Mouse (Mus musculus): ENCODE results near the gene Gm8947.

The Gm8947 gene

GRCm38 (mm10) chr1:151216417-151216816, 24.2 kb downstream of the Gm8947 start:
- in situ Hi-C loops (cut with MboI; ENCODE audit: low pct_unique_long_range_greater_than_20kb in 1 of 2, low sequenced_read_pairs in 2 of 2, unreplicated experiment in 1 of 2) = no loop called here

- in situ Hi-C loops (cut with MboI; ENCODE audit: low pct_unique_long_range_greater_than_20kb in 1 of 2, low sequenced_read_pairs in 2 of 2, unreplicated experiment in 1 of 2) = no loop called here
Measured at GRCm38 (mm10) chr1:151219045-151219444, 26.9 kb downstream of the Gm8947 start.

- in situ Hi-C loops (cut with MboI; ENCODE audit: low pct_unique_long_range_greater_than_20kb in 1 of 2, low sequenced_read_pairs in 2 of 2, unreplicated experiment in 1 of 2) = no loop called here
Measured at GRCm38 (mm10) chr1:151220098-151220497, 27.9 kb downstream of the Gm8947 start.

- in situ Hi-C loops (cut with MboI; ENCODE audit: low pct_unique_long_range_greater_than_20kb in 1 of 2, low sequenced_read_pairs in 2 of 2, unreplicated experiment in 1 of 2) = no loop called here
Measured at GRCm38 (mm10) chr1:151222561-151223267, 30.5 kb downstream of the Gm8947 start.

GRCm38 (mm10) chr1:151223377-151223776, 31.2 kb downstream of the Gm8947 start:
- in situ Hi-C loops (cut with MboI; ENCODE audit: low pct_unique_long_range_greater_than_20kb in 1 of 2, low sequenced_read_pairs in 2 of 2, unreplicated experiment in 1 of 2) = no loop called here

- in situ Hi-C loops (cut with MboI; ENCODE audit: low pct_unique_long_range_greater_than_20kb in 1 of 2, low sequenced_read_pairs in 2 of 2, unreplicated experiment in 1 of 2) = no loop called here
Measured at GRCm38 (mm10) chr1:151224536-151224935, 32.4 kb downstream of the Gm8947 start.

GRCm38 (mm10) chr1:151227506-151227905, 35.3 kb downstream of the Gm8947 start:
- in situ Hi-C loops (cut with MboI; ENCODE audit: low pct_unique_long_range_greater_than_20kb in 1 of 2, low sequenced_read_pairs in 2 of 2, unreplicated experiment in 1 of 2) = no loop called here

- in situ Hi-C loops (cut with MboI; ENCODE audit: low pct_unique_long_range_greater_than_20kb in 1 of 2, low sequenced_read_pairs in 2 of 2, unreplicated experiment in 1 of 2) = no loop called here
Measured at GRCm38 (mm10) chr1:151228320-151228989, 36.3 kb downstream of the Gm8947 start.

GRCm38 (mm10) chr1:151232346-151232745, 40.2 kb downstream of the Gm8947 start:
- in situ Hi-C loops (cut with MboI; ENCODE audit: low pct_unique_long_range_greater_than_20kb in 1 of 2, low sequenced_read_pairs in 2 of 2, unreplicated experiment in 1 of 2) = no loop called here

GRCm38 (mm10) chr1:151233756-151234155, 41.6 kb downstream of the Gm8947 start:
- in situ Hi-C loops (cut with MboI; ENCODE audit: low pct_unique_long_range_greater_than_20kb in 1 of 2, low sequenced_read_pairs in 2 of 2, unreplicated experiment in 1 of 2) = no loop called here

- in situ Hi-C loops (cut with MboI; ENCODE audit: low pct_unique_long_range_greater_than_20kb in 1 of 2, low sequenced_read_pairs in 2 of 2, unreplicated experiment in 1 of 2) = no loop called here
Measured at GRCm38 (mm10) chr1:151235574-151235973, 43.4 kb downstream of the Gm8947 start.

GRCm38 (mm10) chr1:151236141-151236930, 44.2 kb downstream of the Gm8947 start:
- in situ Hi-C loops (cut with MboI; ENCODE audit: low pct_unique_long_range_greater_than_20kb in 1 of 2, low sequenced_read_pairs in 2 of 2, unreplicated experiment in 1 of 2) = no loop called here

- in situ Hi-C loops (cut with MboI; ENCODE audit: low pct_unique_long_range_greater_than_20kb in 1 of 2, low sequenced_read_pairs in 2 of 2, unreplicated experiment in 1 of 2) = no loop called here
Measured at GRCm38 (mm10) chr1:151237780-151238179, 45.6 kb downstream of the Gm8947 start.

- in situ Hi-C loops (cut with MboI; ENCODE audit: low pct_unique_long_range_greater_than_20kb in 1 of 2, low sequenced_read_pairs in 2 of 2, unreplicated experiment in 1 of 2) = no loop called here
Measured at GRCm38 (mm10) chr1:151243332-151243731, 51.2 kb downstream of the Gm8947 start.
